Mouse (Mus musculus) hindbrain, embryonic 10.5 days (tissue): Measurements from ENCODE around the gene Dtx1. TPM values are rescaled to one million over a fixed set of nuclear protein-coding genes. Genes with fewer than 3 reads are reported as not detected.

Experiments used
- DNase-seq: peaks from one replicate; pipeline ENCODE4 v3.0.0-alpha.2; 2017; ENCODE audit warnings: low spot score
- H3K27ac ChIP-seq: fragments of 300-500 bp; sonication (generic); 2 replicates; pipeline ENCODE4 v1.5.1; 2016; ENCODE audit warnings: mild to moderate bottlenecking, moderate library complexity
- H3K27me3 ChIP-seq: fragments of 300-500 bp; sonication (generic); 2 replicates; pipeline ENCODE4 v1.6.1; 2016; ENCODE audit warnings: mild to moderate bottlenecking; ENCODE audit not compliant: poor library complexity, insufficient read depth, severe bottlenecking
- H3K36me3 ChIP-seq: fragments of 300-500 bp; sonication (generic); 2 replicates; pipeline ENCODE4 v1.6.1; 2016; ENCODE audit warnings: mild to moderate bottlenecking, moderate library complexity
- H3K4me1 ChIP-seq: fragments of 300-500 bp; sonication (generic); replicated peaks from 2 replicates; pipeline ENCODE4 v1.6.1; 2016; ENCODE audit warnings: mild to moderate bottlenecking
- H3K4me3 ChIP-seq: fragments of 300-500 bp; sonication (generic); 2 replicates; pipeline ENCODE4 v1.5.1; 2016; ENCODE audit warnings: mild to moderate bottlenecking, moderate library complexity
- H3K9me3 ChIP-seq: fragments of 300-500 bp; sonication (generic); 2 replicates; pipeline ENCODE4 v1.6.1; 2016; ENCODE audit warnings: mild to moderate bottlenecking, moderate library complexity
- WGBS: fragments of 180-500 bp; shearing (Covaris S2); methylation state at CpG from one replicate; pipeline ENCODE4 v1.1.7; 2016; 5-methylcytosine and 5-hydroxymethylcytosine counted together
- polyA plus RNA-seq: library from polyadenylated mRNA; unstranded; fragments of >200 nt; fragmentation: Nextera tagmentation; extraction: Ambion mirVana; gene quantifications from 2 replicates; pipeline ENCODE4 v1.2.1, GENCODE M21; 2016

Gene Dtx1
- polyA plus RNA-seq, 1 experiment from 2014 or later, result 5.8 TPM

DNA sequence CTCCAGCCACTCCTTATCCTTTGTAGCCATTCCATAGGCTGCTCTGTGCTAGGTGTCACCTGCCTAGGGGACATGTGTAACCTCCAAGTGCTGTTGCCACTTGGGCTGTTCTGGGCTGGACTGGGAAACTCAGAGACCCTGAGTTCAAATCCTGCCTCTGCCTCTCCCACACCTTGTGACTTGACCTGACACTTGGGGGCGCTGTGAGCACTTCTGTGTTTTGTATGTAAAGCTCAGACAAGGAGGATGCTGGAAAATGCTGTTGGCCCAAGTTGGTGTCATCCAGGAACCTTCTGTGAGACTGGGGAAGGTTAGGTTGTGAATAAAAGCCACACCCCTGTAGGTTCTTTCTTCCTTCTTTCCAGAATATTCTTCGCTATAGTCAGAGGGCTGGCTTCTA, 46.8 kb downstream of the Dtx1 start:
- no peak overlapping the region for H3K4me3 ChIP-seq
- H3K36me3 ChIP-seq, result no peaks in the 10 kb centered on the region
- peaks cover 20% of the 10 kb centered on the region for H3K27me3 ChIP-seq
- WGBS, result 60% methylated on average over 2 of the region's 2 CpGs
- H3K4me1 ChIP-seq, result peaks cover 10% of the 10 kb centered on the region; the same call in 1 of the 2 replicates
- no peak overlapping the region for H3K27ac ChIP-seq
- DNase-seq, result no peak
- no peaks in the 10 kb centered on the region for H3K9me3 ChIP-seq

DNA sequence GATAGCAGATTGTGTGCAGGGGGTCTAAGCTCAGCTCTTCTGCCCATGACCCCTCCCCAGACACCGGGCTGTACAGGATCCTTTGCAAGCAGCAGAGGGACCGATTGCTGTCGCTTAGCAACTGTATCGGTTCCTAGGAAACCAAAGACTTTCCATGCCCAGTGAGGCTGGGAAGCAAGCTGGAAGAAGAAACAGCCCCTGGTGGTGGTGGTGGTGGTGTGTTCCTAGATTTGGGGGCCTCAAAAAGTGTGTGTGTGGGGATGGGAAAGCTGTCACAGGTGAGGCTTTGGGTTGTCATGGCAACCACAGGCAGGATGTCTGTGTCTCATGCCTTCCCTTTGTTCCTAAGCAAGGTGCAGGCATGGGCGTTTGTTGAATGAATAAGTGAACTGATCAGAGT, 50.9 kb downstream of the Dtx1 start:
- DNase-seq, result no peak
- H3K4me1 ChIP-seq, result peaks cover 6% of the 10 kb centered on the region; the same call in 1 of the 2 replicates
- WGBS, result 50% methylated on average over 5 of the region's 5 CpGs
- H3K27ac ChIP-seq, result no peak overlapping the region
- H3K9me3 ChIP-seq, result no peaks in the 10 kb centered on the region
- H3K36me3 ChIP-seq, result no peaks in the 10 kb centered on the region
- no peak overlapping the region for H3K4me3 ChIP-seq
- peaks cover 16% of the 10 kb centered on the region for H3K27me3 ChIP-seq

DNA sequence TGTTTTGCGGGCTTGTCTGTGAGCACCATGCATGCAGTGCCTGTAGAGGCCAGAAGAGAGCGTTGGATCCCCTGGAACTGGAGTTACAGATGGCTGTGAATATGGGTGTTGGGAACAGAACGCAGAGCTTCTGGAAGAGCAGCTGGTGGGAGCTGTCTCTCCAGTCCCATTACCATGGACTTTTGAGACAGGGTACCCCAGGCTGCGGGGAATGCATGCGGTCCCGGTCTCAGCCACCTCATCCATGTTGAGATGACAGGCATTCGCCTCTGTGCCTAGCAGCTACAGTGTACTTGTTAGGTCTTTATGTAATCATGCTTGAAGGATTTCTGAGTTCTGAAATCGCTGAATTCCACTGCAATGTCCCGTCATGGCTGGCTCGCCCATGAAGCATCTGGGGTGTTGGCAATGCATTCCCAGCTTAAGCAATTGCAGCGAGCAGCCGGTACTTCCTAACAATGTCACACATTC, 55.4 kb downstream of the Dtx1 start:
- Histone ChIP-seq H3K4me1 (peaks cover 4% of the 10 kb centered on the region; the same call in 1 of the 2 replicates), H3K36me3 (no peaks in the 10 kb centered on the region), H3K27me3 (peaks cover 26% of the 10 kb centered on the region), H3K4me3 (no peak overlapping the region), H3K27ac (no peak overlapping the region), H3K9me3 (no peaks in the 10 kb centered on the region)
- no peak for DNase-seq
- 87% methylated on average over 12 of the region's 12 CpGs for WGBS

DNA sequence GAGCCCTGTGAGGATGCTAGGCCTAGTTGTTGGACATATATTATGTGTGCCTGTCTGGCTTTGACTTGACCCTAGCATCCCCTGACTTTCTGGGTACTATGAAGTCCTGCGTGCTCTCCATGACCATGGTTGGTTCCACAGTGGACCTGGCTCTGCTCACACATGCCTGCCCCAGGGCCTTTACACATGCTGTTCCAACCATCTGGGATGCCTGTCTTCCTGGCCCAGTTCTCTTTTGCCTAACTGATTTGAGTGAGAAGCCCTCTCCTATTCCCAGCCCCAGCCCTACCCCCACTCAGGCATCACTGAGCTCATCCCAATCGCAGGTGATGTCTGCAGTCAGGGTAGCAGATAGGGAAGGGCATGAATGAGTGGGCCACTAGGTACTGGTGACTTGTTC, 57.9 kb downstream of the Dtx1 start:
- Histone ChIP-seq H3K4me3 (no peak overlapping the region), H3K27ac (no peak overlapping the region), H3K27me3 (peaks cover 51% of the 10 kb centered on the region), H3K4me1 (peaks cover 12% of the 10 kb centered on the region), H3K9me3 (no peaks in the 10 kb centered on the region), H3K36me3 (no peaks in the 10 kb centered on the region)
- 88% methylated on average over 2 of the region's 2 CpGs for WGBS
- DNase-seq, result no peak

DNA sequence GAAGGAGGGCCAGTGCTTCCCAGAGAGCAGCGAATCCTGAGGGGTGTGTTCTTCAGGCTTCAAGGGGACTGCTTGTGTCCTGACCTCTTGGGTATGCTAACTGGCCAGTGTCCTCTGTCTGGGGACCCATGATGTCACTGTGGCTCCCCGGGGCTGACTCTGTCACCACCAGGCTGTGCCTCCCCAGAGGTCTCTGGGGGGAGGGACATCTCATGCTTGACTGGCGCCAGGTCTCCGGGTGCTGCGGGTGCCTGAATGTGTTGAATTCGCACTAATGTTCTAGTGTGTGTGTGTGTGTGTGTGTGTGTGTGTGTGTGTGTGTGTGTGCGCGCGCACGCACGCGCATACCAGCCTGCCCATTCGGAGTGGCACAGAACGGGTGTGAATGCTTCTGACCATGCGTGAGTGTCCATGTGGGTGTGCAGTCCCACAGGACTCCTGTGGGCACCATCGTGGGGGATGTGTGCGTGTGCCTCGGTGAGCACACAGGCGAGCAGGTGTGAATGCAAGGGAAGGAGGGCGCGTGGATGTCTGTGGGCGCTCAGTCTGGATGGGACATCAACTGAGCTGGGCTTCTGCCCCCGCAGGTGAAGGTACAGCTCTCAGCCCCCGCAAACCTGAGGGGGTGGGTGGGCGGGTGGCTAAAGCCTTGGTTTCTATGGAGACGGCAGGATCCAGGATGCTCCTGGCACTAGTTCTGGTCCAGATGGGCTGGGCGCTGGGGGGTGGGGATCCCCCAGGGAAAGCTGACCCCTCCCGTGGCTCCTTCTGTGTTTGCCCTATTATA, 58.6 kb downstream of the Dtx1 start:
- DNase-seq, result no peak
- Histone ChIP-seq H3K36me3 (no peaks in the 10 kb centered on the region), H3K4me3 (no peak overlapping the region), H3K27ac (no peak overlapping the region), H3K27me3 (peaks cover 56% of the 10 kb centered on the region), H3K4me1 (peaks cover 17% of the 10 kb centered on the region), H3K9me3 (no peaks in the 10 kb centered on the region)
- WGBS, result 81% methylated on average over 28 of the region's 28 CpGs

DNA sequence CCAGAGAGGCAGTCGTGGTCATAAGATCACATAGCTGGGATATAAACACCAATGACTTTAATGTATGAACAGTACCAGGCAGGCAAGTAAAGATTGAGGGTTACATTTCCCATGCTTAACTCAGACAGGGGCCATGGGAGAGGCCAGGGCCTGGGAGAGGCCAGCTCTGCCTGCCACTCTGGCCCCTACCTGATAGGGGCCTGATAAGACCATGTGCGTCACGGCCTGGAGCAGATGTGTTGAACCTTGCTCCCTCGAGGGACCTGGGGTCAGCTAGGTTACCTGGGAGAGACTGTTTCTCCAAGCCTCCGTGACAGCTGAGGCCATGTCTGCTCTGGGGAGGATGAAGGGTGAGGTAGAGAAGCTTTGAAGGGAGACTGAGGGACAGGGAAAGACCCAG, 60.5 kb downstream of the Dtx1 start:
- 76% methylated on average over 5 of the region's 5 CpGs for WGBS
- DNase-seq, result no peak
- Histone ChIP-seq H3K27ac (no peak overlapping the region), H3K36me3 (no peaks in the 10 kb centered on the region), H3K9me3 (no peaks in the 10 kb centered on the region), H3K4me3 (no peak overlapping the region), H3K27me3 (peaks cover 72% of the 10 kb centered on the region), H3K4me1 (peaks cover 17% of the 10 kb centered on the region)

DNA sequence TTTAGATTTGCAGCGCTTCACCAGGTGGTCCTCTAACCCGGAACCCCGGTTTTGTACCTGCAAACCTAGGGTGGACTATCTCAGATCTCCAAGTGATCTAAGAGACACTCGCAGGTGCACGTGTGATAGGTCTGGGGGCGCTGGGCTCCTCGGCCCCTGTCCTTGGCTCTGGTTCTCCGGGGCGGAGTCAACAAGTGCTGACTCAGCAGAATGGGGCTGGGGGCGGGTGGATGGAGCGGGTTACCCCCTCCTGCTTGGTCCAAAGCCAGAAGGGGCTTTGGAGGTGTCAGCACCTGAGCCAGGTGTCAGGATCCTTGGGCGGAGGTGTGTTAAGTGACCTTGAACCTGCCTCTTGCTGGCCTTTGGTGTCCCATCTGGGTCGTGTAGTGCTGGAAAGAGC, 61.8 kb downstream of the Dtx1 start:
- Histone ChIP-seq H3K4me3 (no peak overlapping the region; the same call in 1 of the 2 replicates), H3K36me3 (no peaks in the 10 kb centered on the region), H3K9me3 (no peaks in the 10 kb centered on the region), H3K27me3 (peaks cover 74% of the 10 kb centered on the region), H3K4me1 (peaks cover 17% of the 10 kb centered on the region), H3K27ac (no peak overlapping the region)
- 24% methylated on average over 13 of the region's 13 CpGs for WGBS
- DNase-seq, result no peak

DNA sequence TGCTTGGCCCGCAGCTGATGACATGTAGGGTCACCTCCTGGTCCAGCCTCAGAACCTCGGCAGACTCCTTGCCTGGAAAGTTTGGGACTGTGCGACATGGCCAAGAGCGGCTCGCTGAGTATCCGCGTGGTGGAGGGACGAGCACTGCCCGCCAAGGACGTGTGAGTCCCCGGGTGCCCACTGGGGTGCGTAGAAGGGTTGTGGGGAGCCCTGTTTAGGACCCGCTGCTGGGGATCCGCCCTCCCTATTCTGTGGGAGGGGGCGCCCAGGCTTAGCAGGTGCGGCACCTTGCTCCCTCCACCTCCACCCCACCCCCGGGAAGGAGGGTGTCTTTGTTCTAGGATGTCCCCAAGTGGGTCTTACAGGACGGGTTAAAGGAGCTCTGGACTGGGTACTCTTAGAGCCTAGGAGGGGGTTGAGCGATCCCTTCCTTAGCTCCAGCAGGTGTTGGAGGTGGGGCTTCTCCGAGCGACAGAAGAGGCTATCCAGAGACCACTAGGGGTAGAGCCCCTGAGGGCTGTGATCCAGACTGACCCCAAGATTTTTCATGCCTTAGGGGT, 62.3 kb downstream of the Dtx1 start:
- H3K27ac ChIP-seq, result no peak overlapping the region
- WGBS, result 6% methylated on average over 21 of the region's 21 CpGs
- peak overlapping the region; percentile 42 for H3K4me3 ChIP-seq
- peaks cover 17% of the 10 kb centered on the region for H3K4me1 ChIP-seq
- H3K27me3 ChIP-seq, result peaks cover 74% of the 10 kb centered on the region
- no peak for DNase-seq
- H3K36me3 ChIP-seq, result no peaks in the 10 kb centered on the region
- H3K9me3 ChIP-seq, result no peaks in the 10 kb centered on the region

DNA sequence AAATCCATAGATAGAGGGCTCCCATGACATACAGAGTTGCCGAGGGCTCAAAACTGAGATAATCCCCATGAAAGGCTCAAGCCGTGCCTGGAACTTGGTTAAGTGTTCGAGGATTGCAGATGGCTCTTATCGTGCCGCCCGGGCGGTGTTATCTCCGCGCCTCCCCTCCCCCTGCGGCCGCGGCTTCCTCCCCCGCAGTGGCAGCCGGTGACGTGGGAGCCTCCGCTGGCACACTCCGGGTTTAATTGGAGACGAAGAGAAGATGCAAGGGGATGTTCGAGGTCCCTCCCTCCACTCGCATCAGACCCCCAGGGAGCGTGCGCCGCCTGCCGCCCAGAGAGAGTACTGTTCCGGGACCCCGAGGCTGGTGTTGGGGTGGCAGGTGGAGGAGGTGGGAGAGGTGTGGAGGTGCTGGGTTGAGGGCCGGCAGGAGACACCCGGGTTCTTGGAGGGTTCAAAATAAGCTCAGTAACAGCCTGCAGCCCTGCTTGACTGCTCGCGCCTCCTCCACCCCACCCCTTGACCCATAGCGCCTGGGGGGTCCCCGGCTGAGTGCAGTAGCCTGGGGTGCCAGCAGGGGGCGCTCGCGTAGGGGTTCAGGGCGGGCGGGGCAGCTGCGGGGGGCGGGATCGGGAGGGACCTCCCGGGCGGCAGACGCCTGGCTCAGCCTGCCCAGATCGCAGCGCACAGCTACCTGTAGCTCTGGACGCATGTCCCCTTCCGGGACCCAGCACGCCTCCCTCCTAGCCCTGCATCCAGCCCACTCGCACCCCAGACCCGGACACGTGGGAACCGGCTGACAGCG, 63.0 kb downstream of the Dtx1 start, which contains the start of gene Rasal1:
Gene Rasal1, plus strand, starts transcription at position 244 of the 805 bp plus-strand sequence.
- Histone ChIP-seq H3K9me3 (no peaks in the 10 kb centered on the region), H3K4me3 (peak within 1 kb of the TSS; percentile 42), H3K4me1 (peaks cover 17% of the 10 kb centered on the region), H3K27ac (no peak within 1 kb of the TSS), H3K27me3 (peaks cover 71% of the 10 kb centered on the region), H3K36me3 (no peaks in the 10 kb centered on the region)
- 2% methylated on average over 53 of the region's 53 CpGs for WGBS
- DNase-seq, result peak; percentile 43

DNA sequence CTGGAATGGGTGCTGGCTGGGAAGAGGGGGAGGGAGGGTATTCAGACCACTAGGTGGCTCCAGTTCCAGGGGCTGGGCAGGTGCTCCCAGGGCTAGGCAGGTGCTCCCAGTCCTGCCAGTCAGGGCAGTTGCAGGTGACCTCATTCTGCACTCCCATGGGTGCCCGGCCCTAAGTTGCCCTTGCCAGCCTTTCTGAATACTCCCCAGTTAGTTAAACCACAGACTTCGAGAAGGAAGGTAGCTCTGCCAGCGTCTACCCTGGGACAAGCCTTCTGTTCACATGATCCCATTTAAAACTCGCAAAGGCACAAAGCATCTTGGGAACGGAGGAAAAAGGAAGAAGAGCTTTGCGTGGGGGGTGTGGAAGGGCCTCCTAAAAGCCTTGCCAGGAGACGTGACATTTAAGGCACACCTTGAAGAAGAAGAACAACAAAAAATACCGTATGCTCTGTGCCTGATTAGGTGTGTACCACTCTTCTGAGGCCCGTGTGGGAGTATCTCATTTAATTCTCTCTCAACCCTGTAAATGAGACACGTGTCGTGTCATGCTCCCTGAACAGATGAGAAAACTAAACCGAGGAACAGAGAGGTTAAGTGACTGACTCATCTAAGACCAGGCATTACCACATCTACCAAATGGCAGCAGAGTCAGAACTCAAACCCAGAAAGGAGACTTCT, 63.8 kb downstream of the Dtx1 start:
- no peak for DNase-seq
- H3K27me3 ChIP-seq, result peaks cover 63% of the 10 kb centered on the region
- 45% methylated on average over 12 of the region's 12 CpGs for WGBS
- peaks cover 17% of the 10 kb centered on the region for H3K4me1 ChIP-seq
- no peaks in the 10 kb centered on the region for H3K9me3 ChIP-seq
- peak overlapping the region; percentile 42; the same call in 1 of the 2 replicates for H3K4me3 ChIP-seq
- no peak overlapping the region for H3K27ac ChIP-seq
- H3K36me3 ChIP-seq, result no peaks in the 10 kb centered on the region

DNA sequence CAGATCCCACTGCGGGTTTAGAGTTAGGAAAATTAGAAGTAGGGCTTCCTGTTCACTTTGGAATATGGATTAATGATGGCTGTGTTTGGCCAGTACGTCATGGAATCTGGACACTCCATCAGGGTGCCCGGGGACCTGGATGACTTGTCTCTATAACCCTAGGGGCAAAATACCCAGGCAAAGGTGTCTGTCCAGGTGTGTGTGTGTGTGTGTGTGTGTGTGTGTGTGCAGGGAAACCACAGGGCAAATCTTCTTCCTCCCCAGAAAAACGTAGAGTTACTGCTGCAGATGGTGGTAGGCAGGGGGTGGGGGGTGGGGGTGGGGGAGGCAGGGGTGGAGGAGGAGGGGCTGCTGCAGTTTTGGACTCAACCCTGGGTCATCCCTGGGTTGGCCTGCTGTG, 64.4 kb downstream of the Dtx1 start:
- H3K27me3 ChIP-seq, result peaks cover 60% of the 10 kb centered on the region
- DNase-seq, result no peak
- H3K9me3 ChIP-seq, result no peaks in the 10 kb centered on the region
- WGBS, result 86% methylated on average over 3 of the region's 4 CpGs
- H3K36me3 ChIP-seq, result no peaks in the 10 kb centered on the region
- no peak overlapping the region for H3K27ac ChIP-seq
- H3K4me3 ChIP-seq, result no peak overlapping the region
- H3K4me1 ChIP-seq, result peaks cover 17% of the 10 kb centered on the region

DNA sequence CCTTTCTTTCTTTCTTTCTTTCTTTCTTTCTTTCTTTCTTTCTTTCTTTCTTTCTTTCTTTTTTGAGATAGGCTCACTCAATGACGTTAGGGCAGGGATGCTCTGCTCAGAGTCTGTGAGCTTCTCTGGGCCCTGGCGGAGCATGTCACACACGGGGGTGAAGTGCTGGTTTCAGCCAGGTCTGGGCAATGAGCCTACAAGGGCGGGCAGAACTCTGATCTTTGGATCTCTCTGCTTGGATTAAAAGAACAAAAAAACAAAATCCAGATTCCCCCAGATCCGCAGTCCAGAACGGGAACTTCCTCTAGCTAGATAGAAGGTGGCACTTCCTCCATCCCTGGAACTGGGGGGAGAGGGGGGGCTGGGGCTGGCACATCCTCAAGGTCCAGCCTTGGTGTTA, 65.9 kb downstream of the Dtx1 start:
- 68% methylated on average over 6 of the region's 6 CpGs for WGBS
- no peak for DNase-seq
- Histone ChIP-seq H3K27me3 (peaks cover 48% of the 10 kb centered on the region), H3K27ac (no peak overlapping the region), H3K36me3 (no peaks in the 10 kb centered on the region), H3K9me3 (no peaks in the 10 kb centered on the region), H3K4me3 (no peak overlapping the region), H3K4me1 (peaks cover 14% of the 10 kb centered on the region)
